Mouse (Mus musculus): ENCODE data around the gene Gbp4.

DNA sequence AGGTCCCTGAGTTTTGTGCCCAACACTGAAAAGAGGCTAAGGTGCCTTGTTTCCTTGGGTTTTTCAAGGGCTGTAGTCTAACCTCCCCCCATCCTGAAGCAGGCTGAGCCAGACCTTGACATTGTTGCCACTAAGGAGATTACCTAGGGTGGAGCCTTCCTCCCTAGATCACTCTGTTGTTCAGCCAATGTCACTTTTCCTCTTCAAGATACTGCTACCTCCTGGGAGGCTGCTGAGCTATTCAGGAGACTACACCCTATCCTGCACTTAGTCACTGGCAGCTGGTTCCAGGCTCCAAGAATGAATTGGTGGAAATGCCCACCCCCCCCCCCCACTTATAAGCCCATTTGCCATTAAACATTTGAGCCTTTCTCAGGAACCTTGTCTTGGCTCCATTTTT is 7.1 kb upstream of the Gbp4 start:
- TF ChIP-seq POLR2A (IDR thresholded peaks at IDR 0.05; ENCODE audit: borderline replicate concordance, insufficient read depth, low read length) (no peak), CTCF (IDR thresholded peaks at IDR 0.05; ENCODE audit: borderline replicate concordance, insufficient read depth, low read depth, low read length) (no peak)
